Mouse (Mus musculus) embryo, embryonic 10.5 days (tissue): ENCODE measurements around the gene Defb30.

Source experiments
- DNase-seq: peaks from one replicate; pipeline ENCODE4 v3.0.0-alpha.2; 2015; ENCODE audit warnings: low spot score

Gene Defb30

GRCm38 (mm10) chr14:63049910-63050370 is at the start of gene Defb30:
Gene Defb30, minus strand, starts transcription at chr14:63049960.
- DNase-seq: no peak

GRCm38 (mm10) chr14:63067708-63068107 is 17.9 kb upstream of the Defb30 start:
- DNase-seq: no peak

GRCm38 (mm10) chr14:63066630-63067310 is 17.0 kb upstream of the Defb30 start:
- DNase-seq: peak; percentile 82

- DNase-seq: no peak
Observed at GRCm38 (mm10) chr14:63065391-63065790, 15.6 kb upstream of the Defb30 start.

GRCm38 (mm10) chr14:63062184-63062583 is 12.4 kb upstream of the Defb30 start:
- peak; percentile 30 for DNase-seq

GRCm38 (mm10) chr14:63060361-63060760 is 10.6 kb upstream of the Defb30 start:
- no peak for DNase-seq

GRCm38 (mm10) chr14:63054729-63055128 is 5.0 kb upstream of the Defb30 start:
- peak; percentile 49 for DNase-seq

- DNase-seq: peak; percentile 76
Observed at GRCm38 (mm10) chr14:63050769-63051168, 1.0 kb upstream of the Defb30 start.

- DNase-seq: no peak
Observed at GRCm38 (mm10) chr14:63046691-63047090, 3.1 kb downstream of the Defb30 start, which contains the start of gene Defb42. Gene Defb42, plus strand, starts transcription at chr14:63046991.

GRCm38 (mm10) chr14:63020524-63021156 is 29.1 kb downstream of the Defb30 start:
- DNase-seq: no peak

- no peak for DNase-seq
Observed at GRCm38 (mm10) chr14:63014667-63015066, 35.1 kb downstream of the Defb30 start.

GRCm38 (mm10) chr14:63013082-63013481 is 36.7 kb downstream of the Defb30 start:
- DNase-seq: no peak

- no peak for DNase-seq
Observed at GRCm38 (mm10) chr14:63011471-63011870, 38.3 kb downstream of the Defb30 start, which contains the start of gene Defb43. Gene Defb43, plus strand, starts transcription at chr14:63011771.

- DNase-seq: no peak
Observed at GRCm38 (mm10) chr14:63002588-63002987, 47.2 kb downstream of the Defb30 start.

- no peak for DNase-seq
Observed at GRCm38 (mm10) chr14:62998977-62999376, 50.8 kb downstream of the Defb30 start.

- DNase-seq: no peak
Observed at GRCm38 (mm10) chr14:62997777-62998176, 52.0 kb downstream of the Defb30 start, which contains the start of gene Defb47. Gene Defb47, plus strand, starts transcription at chr14:62998077.

GRCm38 (mm10) chr14:62991849-62992510 is 57.8 kb downstream of the Defb30 start:
- DNase-seq: no peak

GRCm38 (mm10) chr14:62991271-62991670 is 58.5 kb downstream of the Defb30 start:
- DNase-seq: no peak

GRCm38 (mm10) chr14:62984410-62984809 is 65.3 kb downstream of the Defb30 start, which contains the start of gene Defb48:
Gene Defb48, minus strand, starts transcription at chr14:62984510.
- no peak for DNase-seq
